Mouse (Mus musculus): ENCODE measurements around the gene Lrrc74a. TPM values are rescaled to one million over a fixed set of nuclear protein-coding genes. Genes with fewer than 3 reads are reported as not detected.
A peak's percentile ranks its signal among the peaks of the same experiment; 100 is the strongest.

Gene Lrrc74a
- total and polyA plus RNA-seq, 3 experiments, result not detected

DNA sequence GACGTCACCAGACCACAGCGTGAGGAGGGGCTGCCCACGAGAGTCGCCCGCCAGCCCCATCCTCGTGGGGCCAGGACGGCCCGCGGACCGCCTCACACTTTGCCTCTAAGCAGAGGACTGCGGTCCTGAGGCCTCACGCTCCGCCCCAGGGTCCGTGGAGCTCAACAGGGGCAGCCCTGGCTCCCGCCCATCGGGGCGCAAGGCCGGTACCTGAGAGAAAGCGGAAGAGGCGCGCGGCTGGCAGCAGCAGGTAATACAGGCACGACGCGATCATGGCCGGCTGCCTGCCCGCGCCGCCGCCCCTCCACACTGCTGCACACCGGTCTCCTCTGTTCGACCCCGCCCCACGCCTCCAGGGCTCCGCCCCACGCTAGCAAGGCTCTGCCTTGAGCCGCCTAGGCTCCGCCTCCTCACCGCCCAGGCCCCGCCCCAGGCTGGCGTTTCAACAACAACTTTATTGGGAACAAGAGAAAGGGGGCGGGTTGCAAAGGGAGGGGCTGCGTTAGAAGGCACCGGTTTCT is 8.0 kb upstream of the Lrrc74a start, which contains the start of gene Angel1 (continued):
- TF ChIP-seq USF2 (conservative IDR thresholded peaks at IDR 0.05; ENCODE audit: low read depth, low read length) (no peak), GABPA (IDR thresholded peaks at IDR 0.05; ENCODE audit: insufficient replicate concordance, low read depth, low read length) (no peak), JUN (IDR thresholded peaks at IDR 0.05; ENCODE audit: insufficient read depth, low read depth, low read length) (no peak), CHD2 (IDR thresholded peaks at IDR 0.05; ENCODE audit: low read length) (peak; percentile 27; the same call in 1 of the 2 replicates), NRF1 (IDR thresholded peaks at IDR 0.05; ENCODE audit: low read depth, low read length) (peak; percentile 63), IRF4 (IDR thresholded peaks at IDR 0.05; ENCODE audit: low read depth, low read length) (peak; percentile 56; the same call in 1 of the 2 replicates)

DNA sequence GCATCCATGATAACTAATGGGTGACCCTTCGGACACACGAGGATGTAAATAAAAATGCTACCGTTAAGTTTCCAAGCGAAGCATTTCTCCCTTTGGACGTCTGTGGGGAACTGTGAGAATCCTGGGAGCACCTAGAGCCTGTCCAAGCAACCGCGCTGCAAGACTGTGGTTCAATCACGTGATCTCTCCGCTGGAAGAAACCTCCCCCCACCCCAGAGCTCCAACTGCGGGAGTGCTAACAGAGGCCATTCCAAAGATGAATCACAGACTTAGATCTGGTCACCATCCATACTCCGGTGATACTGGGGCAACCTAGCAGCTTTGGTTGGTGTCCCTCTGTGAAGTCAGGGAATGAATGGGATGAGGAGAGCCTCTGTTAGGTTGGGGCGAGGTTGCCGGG is 26.9 kb downstream of the Lrrc74a start:
- H3K79me2 ChIP-seq (replicated peaks; ENCODE audit: control insufficient read depth, extremely low read depth, insufficient read depth, poor library complexity, severe bottlenecking), result no peaks in the 10 kb centered on the region
- in situ Hi-C loops (cut with MboI; ENCODE audit: low pct_ligation_motif_present, low pct_unique_long_range_greater_than_20kb, low sequenced_read_pairs), result no loop called here
- no peak for DNase-seq (ENCODE audit: extremely low read depth)
- TF ChIP-seq MXI1 (IDR thresholded peaks at IDR 0.05; ENCODE audit: low read depth, low read length), result no peak
- no peak for TF ChIP-seq HCFC1 (IDR thresholded peaks at IDR 0.05; ENCODE audit: low read depth, low read length)
- TF ChIP-seq NRF1 (IDR thresholded peaks at IDR 0.05; ENCODE audit: low read depth, low read length), result no peak
- no peak for TF ChIP-seq IRF4 (IDR thresholded peaks at IDR 0.05; ENCODE audit: low read depth, low read length)
- TF ChIP-seq MAZ (IDR thresholded peaks at IDR 0.05; ENCODE audit: low read depth, low read length), result no peak
- no peak for TF ChIP-seq CHD2 (IDR thresholded peaks at IDR 0.05; ENCODE audit: low read length)
- TF ChIP-seq UBTF (IDR thresholded peaks at IDR 0.05; ENCODE audit: low read depth, low read length), result no peak
- no peak for TF ChIP-seq POLR2AphosphoS2 (IDR thresholded peaks at IDR 0.05; ENCODE audit: low read depth, low read length)
- no peak for TF ChIP-seq TBP (conservative IDR thresholded peaks at IDR 0.05; ENCODE audit: low read depth, low read length)
- no peak for TF ChIP-seq ZC3H11A (IDR thresholded peaks at IDR 0.05; ENCODE audit: low read depth, low read length)
- no peak for TF ChIP-seq MAX (IDR thresholded peaks at IDR 0.05; ENCODE audit: low read length)
- TF ChIP-seq MEF2A (IDR thresholded peaks at IDR 0.05; ENCODE audit: borderline replicate concordance, low read depth, low read length), result no peak
- no peak for TF ChIP-seq MYC (IDR thresholded peaks at IDR 0.05; ENCODE audit: low read depth, low read length)
- TF ChIP-seq ELF1 (IDR thresholded peaks at IDR 0.05; ENCODE audit: low read depth, low read length), result no peak
- H3K4me1 ChIP-seq (ENCODE audit: control insufficient read depth in 1 of 2, insufficient read depth in 2 of 2), result no peaks in the 10 kb centered on the region
- no peak overlapping the region for H3K27ac ChIP-seq (ENCODE audit: insufficient read depth, low read depth)
- no peak overlapping the region for H3K4me3 ChIP-seq (replicated peaks in 1 of 3; ENCODE audit: low read depth in 2 of 3, low read length in 2 of 3, poor library complexity in 1 of 3)
- no peaks in the 10 kb centered on the region for H3K9me3 ChIP-seq (replicated peaks; ENCODE audit: low read length)
- dilution Hi-C loops (cut with MboI; ENCODE audit: extremely low pct_ligation_motif_present, extremely low pct_unique_long_range_greater_than_20kb, low sequenced_read_pairs), result no loop called here
- no peaks in the 10 kb centered on the region for H3K36me3 ChIP-seq (replicated peaks in 1 of 2; ENCODE audit: control insufficient read depth in 1 of 2, insufficient read depth in 1 of 2, low read length in 1 of 2)
- H3K27me3 ChIP-seq (replicated peaks), result peaks cover 19% of the 10 kb centered on the region
- H3K4me2 ChIP-seq (ENCODE audit: insufficient read depth, low read depth, poor library complexity, severe bottlenecking), result no peak overlapping the region
- H3K9ac ChIP-seq (ENCODE audit: insufficient read depth, low read depth), result no peak overlapping the region

DNA sequence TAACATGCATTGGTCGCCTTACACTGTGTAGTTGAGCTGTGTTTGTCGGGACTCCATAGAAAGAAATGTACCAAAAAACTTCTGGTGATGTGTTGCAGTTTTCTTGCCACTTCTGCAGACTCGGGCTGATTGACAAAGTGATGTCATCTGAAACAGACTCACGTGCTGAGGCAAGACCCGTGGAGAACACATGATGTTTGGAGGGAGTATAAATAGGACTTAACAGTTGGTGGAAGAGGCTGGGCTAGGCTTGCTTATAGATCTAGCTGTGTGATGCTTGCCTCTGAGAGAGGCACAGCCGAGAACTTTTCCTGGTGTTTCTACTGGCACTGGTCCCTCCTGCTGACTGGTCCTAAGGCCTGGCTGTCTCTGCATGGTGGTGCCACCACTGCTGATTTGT is 29.9 kb downstream of the Lrrc74a start:
- TF ChIP-seq BHLHE40 (IDR thresholded peaks at IDR 0.05; ENCODE audit: low read depth, low read length) (peak; percentile 67; the same call in 1 of the 2 replicates), NELFE (IDR thresholded peaks at IDR 0.05; ENCODE audit: low read depth, low read length) (no peak)
- in situ Hi-C loops (cut with MboI; ENCODE audit: low pct_ligation_motif_present, low pct_unique_long_range_greater_than_20kb, low sequenced_read_pairs) (no loop called here), dilution Hi-C loops (cut with MboI; ENCODE audit: extremely low pct_ligation_motif_present, extremely low pct_unique_long_range_greater_than_20kb, low sequenced_read_pairs) (no loop called here)
- Histone ChIP-seq H3K4me2 (ENCODE audit: insufficient read depth, low read depth, poor library complexity, severe bottlenecking) (no peak overlapping the region), H3K4me1 (ENCODE audit: control insufficient read depth in 1 of 2, insufficient read depth in 2 of 2) (peaks cover 0 to 12% of the 10 kb centered on the region in 2 experiments; a peak in 2 of 4 replicates), H3K9me3 (replicated peaks; ENCODE audit: low read length) (no peaks in the 10 kb centered on the region), H3K27me3 (replicated peaks) (peaks cover 11% of the 10 kb centered on the region), H3K27ac (ENCODE audit: insufficient read depth, low read depth) (no peak overlapping the region), H3K36me3 (replicated peaks in 1 of 2; ENCODE audit: control insufficient read depth in 1 of 2, insufficient read depth in 1 of 2, low read length in 1 of 2) (no peaks in the 10 kb centered on the region), H3K79me2 (replicated peaks; ENCODE audit: control insufficient read depth, extremely low read depth, insufficient read depth, poor library complexity, severe bottlenecking) (no peaks in the 10 kb centered on the region), H3K4me3 (replicated peaks in 1 of 3; ENCODE audit: low read depth in 2 of 3, low read length in 2 of 3, poor library complexity in 1 of 3) (no peak overlapping the region), H3K9ac (ENCODE audit: insufficient read depth, low read depth) (no peak overlapping the region)
- no peak for DNase-seq (ENCODE audit: extremely low read depth)

All from CH12.LX (cell line).